Mouse (Mus musculus) CH12.LX (cell line): Measurements from ENCODE around the gene Olfr665. TPM values are rescaled to one million over a fixed set of nuclear protein-coding genes. Genes with fewer than 3 reads are reported as not detected.

Source experiments
- DNase-seq: peaks from one replicate; pipeline ENCODE4 v3.0.0-alpha.2; 2013; ENCODE audit errors: extremely low read depth
- H3K27ac ChIP-seq: 2 replicates; pipeline ENCODE4 v1.5.1; 2012; ENCODE audit warnings: low read depth, mild to moderate bottlenecking, control low read depth, moderate library complexity; ENCODE audit not compliant: insufficient read depth
- H3K27me3 ChIP-seq: replicated peaks from 2 replicates; pipeline ENCODE3; 2012; ENCODE audit warnings: inconsistent platforms
- H3K36me3 ChIP-seq, 2 experiments: replicated peaks in 1 of 2; 2 replicates each; pipeline versions ENCODE3 to v1.6.1; 2012; ENCODE audit warnings: inconsistent platforms in 1 of 2, low read length in 1 of 2, mild to moderate bottlenecking in 1 of 2, mixed read lengths in 1 of 2, moderate library complexity in 1 of 2; ENCODE audit not compliant: control insufficient read depth in 1 of 2, insufficient read depth in 1 of 2
- H3K4me1 ChIP-seq, 2 experiments: 2 replicates each; pipeline ENCODE4 v1.6.1; 2012; ENCODE audit warnings: inconsistent platforms in 1 of 2, moderate library complexity in 1 of 2; ENCODE audit not compliant: insufficient read depth in 2 of 2, control insufficient read depth in 1 of 2
- H3K4me2 ChIP-seq: 2 replicates; pipeline ENCODE4 v1.6.1; 2012; ENCODE audit warnings: low read depth, mild to moderate bottlenecking, control low read depth; ENCODE audit not compliant: poor library complexity, insufficient read depth, severe bottlenecking
- H3K4me3 ChIP-seq, 3 experiments: fragments of 150-350 bp in 1 of 3; sonication (generic) in 1 of 3; replicated peaks in 1 of 3; 2 replicates each; pipeline versions ENCODE3 to v1.5.1; 2011 to 2012; ENCODE audit warnings: low read depth in 2 of 3, low read length in 2 of 3, mild to moderate bottlenecking in 2 of 3, moderate library complexity in 2 of 3, control low read depth in 1 of 3, improper control_type of control experiment in 1 of 3, inconsistent platforms in 1 of 3, mixed read lengths in 1 of 3; ENCODE audit not compliant: poor library complexity in 1 of 3
- H3K79me2 ChIP-seq: replicated peaks from 2 replicates; pipeline ENCODE4 v1.6.1; 2012; ENCODE audit warnings: mild to moderate bottlenecking, moderate library complexity; ENCODE audit not compliant: control insufficient read depth, poor library complexity, insufficient read depth, severe bottlenecking; ENCODE audit errors: extremely low read depth
- H3K9ac ChIP-seq: 2 replicates; pipeline ENCODE4 v1.6.1; 2012; ENCODE audit warnings: low read depth, mild to moderate bottlenecking, control low read depth, moderate library complexity; ENCODE audit not compliant: insufficient read depth
- H3K9me3 ChIP-seq: replicated peaks from 2 replicates; pipeline ENCODE3; 2012; ENCODE audit warnings: low read length, inconsistent platforms, mixed read lengths
- BHLHE40 ChIP-seq: IDR thresholded peaks from 2 replicates; pipeline ENCODE4 v1.6.1; 2011; ENCODE audit warnings: mild to moderate bottlenecking, low read depth, low read length, improper control_type of control experiment
- CHD1 ChIP-seq: IDR thresholded peaks from 2 replicates; pipeline ENCODE4 v1.6.1; 2012; ENCODE audit warnings: low read depth, low read length, improper control_type of control experiment, inconsistent platforms
- CTCF ChIP-seq, 2 experiments: IDR thresholded peaks in 1 of 2; conservative IDR thresholded peaks in 1 of 2; 2 replicates each; pipeline ENCODE4 v1.5.1; 2011 to 2012; ENCODE audit warnings: low read depth in 2 of 2, low read length in 2 of 2, improper control_type of control experiment in 1 of 2, inconsistent platforms in 1 of 2, mild to moderate bottlenecking in 1 of 2, moderate library complexity in 1 of 2
- E2F4 ChIP-seq: IDR thresholded peaks from 2 replicates; pipeline ENCODE4 v1.6.1; 2011; ENCODE audit warnings: low read depth, low read length, improper control_type of control experiment; ENCODE audit not compliant: insufficient replicate concordance
- EP300 ChIP-seq: IDR thresholded peaks from 2 replicates; pipeline ENCODE4 v1.6.1; 2011; ENCODE audit warnings: low read length, improper control_type of control experiment
- GABPA ChIP-seq: IDR thresholded peaks from 2 replicates; pipeline ENCODE4 v1.6.1; 2012; ENCODE audit warnings: low read depth, low read length, improper control_type of control experiment, inconsistent platforms; ENCODE audit not compliant: insufficient replicate concordance
- HCFC1 ChIP-seq: IDR thresholded peaks from 2 replicates; pipeline ENCODE4 v1.6.1; 2012; ENCODE audit warnings: low read depth, mild to moderate bottlenecking, inconsistent platforms, low read length, improper control_type of control experiment
- IRF4 ChIP-seq: IDR thresholded peaks from 2 replicates; pipeline ENCODE4 v1.6.1; 2014; ENCODE audit warnings: low read depth, mild to moderate bottlenecking, inconsistent platforms, low read length, improper control_type of control experiment
- JUND ChIP-seq: conservative IDR thresholded peaks from 2 replicates; pipeline ENCODE4 v1.6.1; 2011; ENCODE audit warnings: low read depth, low read length, improper control_type of control experiment
- MAFK ChIP-seq: IDR thresholded peaks from 2 replicates; pipeline ENCODE4 v1.6.1; 2011; ENCODE audit warnings: low read length, improper control_type of control experiment; ENCODE audit not compliant: insufficient replicate concordance
- MAX ChIP-seq: IDR thresholded peaks from 2 replicates; pipeline ENCODE4 v1.6.1; 2011; ENCODE audit warnings: low read length, improper control_type of control experiment
- MAZ ChIP-seq: IDR thresholded peaks from 2 replicates; pipeline ENCODE4 v1.6.1; 2012; ENCODE audit warnings: low read depth, mild to moderate bottlenecking, inconsistent platforms, low read length, improper control_type of control experiment, moderate library complexity
- MEF2A ChIP-seq: IDR thresholded peaks from 2 replicates; pipeline ENCODE4 v1.6.1; 2014; ENCODE audit warnings: low read depth, mild to moderate bottlenecking, inconsistent platforms, low read length, improper control_type of control experiment, borderline replicate concordance
- MXI1 ChIP-seq: IDR thresholded peaks from 2 replicates; pipeline ENCODE4 v1.6.1; 2011; ENCODE audit warnings: mild to moderate bottlenecking, low read depth, low read length, improper control_type of control experiment
- NELFE ChIP-seq: IDR thresholded peaks from 2 replicates; pipeline ENCODE4 v1.6.1; 2011; ENCODE audit warnings: low read depth, low read length, improper control_type of control experiment
- PAX5 ChIP-seq: IDR thresholded peaks from 2 replicates; pipeline ENCODE4 v1.6.1; 2012; ENCODE audit warnings: low read length, inconsistent platforms, mixed read lengths
- POLR2A ChIP-seq: IDR thresholded peaks from 2 replicates; pipeline ENCODE4 v1.6.1; 2011; ENCODE audit warnings: low read depth, mild to moderate bottlenecking, improper control_type of control experiment, low read length
- RAD21 ChIP-seq: IDR thresholded peaks from 2 replicates; pipeline ENCODE4 v1.6.1; 2011; ENCODE audit warnings: low read depth, mild to moderate bottlenecking, low read length, improper control_type of control experiment, moderate library complexity
- RCOR1 ChIP-seq: conservative IDR thresholded peaks from 2 replicates; pipeline ENCODE4 v1.6.1; 2012; ENCODE audit warnings: low read depth, mild to moderate bottlenecking, inconsistent platforms, low read length, improper control_type of control experiment
- SIN3A ChIP-seq: IDR thresholded peaks from 2 replicates; pipeline ENCODE4 v1.6.1; 2012; ENCODE audit warnings: low read length, improper control_type of control experiment, inconsistent platforms
- TCF12 ChIP-seq: IDR thresholded peaks from 2 replicates; pipeline ENCODE4 v1.6.1; 2014; ENCODE audit warnings: low read depth, mild to moderate bottlenecking, inconsistent platforms, low read length, improper control_type of control experiment
- USF2 ChIP-seq: conservative IDR thresholded peaks from 2 replicates; pipeline ENCODE4 v1.6.1; 2011; ENCODE audit warnings: low read depth, low read length, improper control_type of control experiment
- ZC3H11A ChIP-seq: IDR thresholded peaks from 2 replicates; pipeline ENCODE4 v1.6.1; 2012; ENCODE audit warnings: low read depth, mild to moderate bottlenecking, inconsistent platforms, low read length, improper control_type of control experiment
- ZMIZ1 ChIP-seq: IDR thresholded peaks from 2 replicates; pipeline ENCODE4 v1.6.1; 2012; ENCODE audit warnings: low read depth, mild to moderate bottlenecking, inconsistent platforms, low read length, improper control_type of control experiment
- ZNF384 ChIP-seq: IDR thresholded peaks from 2 replicates; pipeline ENCODE4 v1.6.1; 2012; ENCODE audit warnings: low read depth, low read length, improper control_type of control experiment, inconsistent platforms
- dilution Hi-C: fragments of 300-500 bp; cut with MboI; formaldehyde crosslinking; loops from 2 replicates; pipeline ENCODE4 v1.14.3; 2020; ENCODE audit warnings: low sequenced_read_pairs; ENCODE audit not compliant: extremely low pct_unique_long_range_greater_than_20kb, extremely low pct_ligation_motif_present
- in situ Hi-C: fragments of 300-500 bp; cut with MboI; formaldehyde crosslinking; loops from 3 replicates; pipeline ENCODE4 v1.14.3; 2019; ENCODE audit warnings: low sequenced_read_pairs, low pct_ligation_motif_present, low pct_unique_long_range_greater_than_20kb, mixed read lengths
- polyA plus RNA-seq: library from polyadenylated mRNA; unstranded; fragments of >175 nt; gene quantifications from 2 replicates; pipeline ENCODE4 v1.2.1, GENCODE M21; 2012; ENCODE audit warnings: low read depth; ENCODE audit not compliant: insufficient read length
- total RNA-seq, 2 experiments: library from RNA; depleted of rRNA; stranded (reverse); fragments of 300-350 nt in 1 of 2; fragments of >200 nt in 1 of 2; gene quantifications; 2 replicates each; pipeline ENCODE4 v1.2.3; 2012 to 2014

The Olfr665 gene
- total and polyA plus RNA-seq, 3 experiments, result not detected

DNA sequence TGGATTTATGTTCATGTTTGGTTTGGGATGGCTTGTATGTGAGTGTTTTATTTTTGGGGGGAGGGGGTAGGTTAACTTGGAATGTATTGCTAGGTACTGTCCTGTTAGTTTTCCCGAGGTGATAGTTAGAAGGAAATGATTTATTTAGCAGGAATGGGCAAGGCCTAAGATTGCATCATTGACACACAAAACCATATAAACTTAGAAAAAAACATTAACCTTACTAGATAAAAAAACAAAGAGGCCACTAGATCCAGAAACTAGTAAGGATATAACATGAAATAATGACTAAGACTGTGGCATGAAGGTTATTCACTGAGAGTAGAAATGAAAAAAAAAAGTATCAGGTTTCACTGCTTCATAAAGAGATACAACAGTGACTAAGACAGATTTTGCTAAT, 20.1 kb upstream of the Olfr665 start:
- Histone ChIP-seq H3K9me3 (no peaks in the 10 kb centered on the region), H3K4me3 (no peak overlapping the region), H3K27ac (no peak overlapping the region), H3K4me2 (no peak overlapping the region), H3K79me2 (no peaks in the 10 kb centered on the region), H3K36me3 (no peaks in the 10 kb centered on the region), H3K27me3 (no peaks in the 10 kb centered on the region), H3K9ac (no peak overlapping the region), H3K4me1 (no peaks in the 10 kb centered on the region)
- in situ Hi-C loops (no loop called here), dilution Hi-C loops (no loop called here)
- TF ChIP-seq RCOR1, result no peak
- no peak for TF ChIP-seq MXI1
- TF ChIP-seq SIN3A, result no peak
- TF ChIP-seq HCFC1, result no peak
- TF ChIP-seq ZNF384, result no peak
- no peak for TF ChIP-seq BHLHE40
- no peak for TF ChIP-seq POLR2A
- no peak for TF ChIP-seq GABPA
- no peak for TF ChIP-seq MAFK
- no peak for TF ChIP-seq IRF4
- TF ChIP-seq CTCF (conservative IDR thresholded peaks at IDR 0.05 in 1 of 2, IDR thresholded peaks at IDR 0.05 in 1 of 2; ENCODE audit: low read depth in 2 of 2, low read length in 2 of 2), result no peak
- TF ChIP-seq ZC3H11A, result no peak
- no peak for TF ChIP-seq ZMIZ1
- no peak for TF ChIP-seq MAX
- no peak for TF ChIP-seq CHD1
- no peak for TF ChIP-seq MEF2A
- no peak for TF ChIP-seq EP300
- DNase-seq, result no peak

- DNase-seq, result no peak
- H3K27ac ChIP-seq, result no peak overlapping the region
- dilution Hi-C loops (no loop called here), in situ Hi-C loops (no loop called here)
- H3K4me1 ChIP-seq, result no peaks in the 10 kb centered on the region
- H3K79me2 ChIP-seq, result no peaks in the 10 kb centered on the region
- H3K36me3 ChIP-seq, result no peaks in the 10 kb centered on the region
- no peak overlapping the region for H3K4me3 ChIP-seq
- no peaks in the 10 kb centered on the region for H3K9me3 ChIP-seq
- no peak overlapping the region for H3K4me2 ChIP-seq
- H3K27me3 ChIP-seq, result no peaks in the 10 kb centered on the region
- TF ChIP-seq CHD1 (no peak), JUND (no peak), GABPA (no peak), ZMIZ1 (no peak), MAFK (no peak), ZC3H11A (no peak), RCOR1 (no peak), MAZ (no peak), CTCF (conservative IDR thresholded peaks at IDR 0.05 in 1 of 2, IDR thresholded peaks at IDR 0.05 in 1 of 2; ENCODE audit: low read depth in 2 of 2, low read length in 2 of 2) (no peak), NELFE (no peak), USF2 (no peak), HCFC1 (no peak), TCF12 (no peak), E2F4 (no peak), EP300 (no peak), RAD21 (no peak), PAX5 (no peak)
- no peak overlapping the region for H3K9ac ChIP-seq
Measured at GRCm38 (mm10) chr7:104861381-104861780, 16.4 kb upstream of the Olfr665 start.
